Comparison of ENCODE assay signal across 8 mouse cellular contexts in the genomic region with DNA sequence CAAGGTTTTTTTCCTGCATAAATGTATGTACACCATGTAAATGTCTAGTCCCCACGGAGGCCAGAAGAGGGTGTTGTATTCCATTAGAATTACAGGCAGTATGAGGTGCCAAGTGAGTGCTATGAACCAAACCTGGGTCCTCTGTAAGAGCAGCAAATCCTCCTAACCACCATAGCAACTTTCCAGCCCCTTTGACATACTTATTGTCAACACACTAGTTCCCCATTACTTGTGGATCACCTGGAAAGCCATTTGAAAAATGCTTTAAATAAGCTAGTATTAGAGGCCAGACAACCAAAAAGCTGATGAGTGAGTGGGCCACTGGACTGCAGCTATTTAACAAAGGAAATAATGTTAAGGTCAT. TPM values are rescaled to one million over a fixed set of nuclear protein-coding genes. Genes with fewer than 3 reads are reported as not detected.
DNase-seq lines count a peak whose midpoint lies in the region; ATAC-seq and TF ChIP-seq lines count a peak whose summit lies in the region.

No protein-coding gene starts in this region.

- peak overlapping the region; percentile 61; the same call in 1 of the 2 replicates for H3K4me2 ChIP-seq in heart, postnatal 0 days (ENCODE audit: low read depth, low read length)
- peak overlapping the region; percentile 89 for H3K4me2 ChIP-seq in forebrain, embryonic 13.5 days
- H3K4me2 ChIP-seq in liver, postnatal 0 days (ENCODE audit: low read depth, low read length): peak overlapping the region; percentile 97

- H3K4me3 ChIP-seq in heart, postnatal 0 days (ENCODE audit: low read depth, low read length): peak overlapping the region; percentile 92; the same call in 1 of the 2 replicates
- H3K4me3 ChIP-seq in G1E (ENCODE audit: low read depth, low read length): peak overlapping the region; percentile 90; the same call in 1 of the 2 replicates
- peak overlapping the region; percentile 91 for H3K4me3 ChIP-seq in forebrain, embryonic 13.5 days
- H3K4me3 ChIP-seq in liver, postnatal 0 days (ENCODE audit: low read depth, low read length): peak overlapping the region; percentile 97

- 73% methylated on average over 1 of the region's 1 CpGs for WGBS in heart, postnatal 0 days
- 62% methylated on average over 1 of the region's 1 CpGs for WGBS in forebrain, embryonic 13.5 days
- WGBS in liver, postnatal 0 days (ENCODE audit: insufficient replicate concordance): 69% methylated on average over 1 of the region's 1 CpGs

- H3K27me3 ChIP-seq in heart, postnatal 0 days (ENCODE audit: control insufficient read depth, insufficient read depth, low read length): no peaks in the 10 kb centered on the region
- H3K27me3 ChIP-seq in G1E (ENCODE audit: insufficient read depth, low read length): no peaks in the 10 kb centered on the region
- no peaks in the 10 kb centered on the region for H3K27me3 ChIP-seq in forebrain, embryonic 13.5 days
- H3K27me3 ChIP-seq in liver, postnatal 0 days (ENCODE audit: insufficient read depth, low read length): no peaks in the 10 kb centered on the region

- H3K27ac ChIP-seq in heart, postnatal 0 days (ENCODE audit: low read depth): no peak overlapping the region
- no peak overlapping the region for H3K27ac ChIP-seq in forebrain, embryonic 13.5 days
- H3K27ac ChIP-seq in liver, postnatal 0 days (ENCODE audit: low read depth): peak overlapping the region; percentile 96; the same call in 1 of the 2 replicates

- H3K9ac ChIP-seq in heart, postnatal 0 days (replicated peaks; ENCODE audit: low read depth, low read length): no peak overlapping the region
- no peak overlapping the region for H3K9ac ChIP-seq in forebrain, embryonic 13.5 days
- H3K9ac ChIP-seq in liver, postnatal 0 days (replicated peaks): peak overlapping the region; percentile 16; the same call in 1 of the 2 replicates

- TF ChIP-seq EP300 in heart, postnatal 0 days (IDR thresholded peaks at IDR 0.05; ENCODE audit: low read depth): no peak
- no peak for TF ChIP-seq EP300 in liver, postnatal 0 days (IDR thresholded peaks at IDR 0.05; ENCODE audit: low read depth)

- TF ChIP-seq CTCF in heart, postnatal 0 days (IDR thresholded peaks at IDR 0.05; ENCODE audit: low read depth): no peak
- no peak for TF ChIP-seq CTCF in G1E (IDR thresholded peaks at IDR 0.05; ENCODE audit: low read depth, low read length)
- TF ChIP-seq CTCF in liver, postnatal 0 days (IDR thresholded peaks at IDR 0.05; ENCODE audit: low read depth): no peak

- no peaks in the 10 kb centered on the region for H3K36me3 ChIP-seq in heart, postnatal 0 days (replicated peaks; ENCODE audit: control insufficient read depth, insufficient read depth, low read length)
- H3K36me3 ChIP-seq in G1E (replicated peaks): peaks cover 20% of the 10 kb centered on the region
- H3K36me3 ChIP-seq in forebrain, embryonic 13.5 days (ENCODE audit: poor library complexity, severe bottlenecking): no peaks in the 10 kb centered on the region
- H3K36me3 ChIP-seq in liver, postnatal 0 days (replicated peaks; ENCODE audit: insufficient read depth, low read length): 0 out of 2 replicates have a peak, but pooled peaks cover 1% of the 10 kb centered on the region

- peaks cover 28% of the 10 kb centered on the region for H3K4me1 ChIP-seq in heart, postnatal 0 days (ENCODE audit: control insufficient read depth, insufficient read depth)
- peaks cover 68% of the 10 kb centered on the region for H3K4me1 ChIP-seq in G1E (ENCODE audit: insufficient read depth, low read depth, low read length)
- H3K4me1 ChIP-seq in forebrain, embryonic 13.5 days: peaks cover 51% of the 10 kb centered on the region
- H3K4me1 ChIP-seq in liver, postnatal 0 days (ENCODE audit: insufficient read depth): peaks cover 48% of the 10 kb centered on the region

- H3K9me3 ChIP-seq in heart, postnatal 0 days (replicated peaks; ENCODE audit: control insufficient read depth, low read length): no peaks in the 10 kb centered on the region
- no peaks in the 10 kb centered on the region; the same call in 1 of the 2 replicates for H3K9me3 ChIP-seq in G1E (replicated peaks)
- H3K9me3 ChIP-seq in forebrain, embryonic 13.5 days (replicated peaks): no peaks in the 10 kb centered on the region
- H3K9me3 ChIP-seq in liver, postnatal 0 days (ENCODE audit: low read length): no peaks in the 10 kb centered on the region

- ATAC-seq in heart, postnatal 0 days (ENCODE audit: insufficient read depth, low read depth): no peak
- no peak for ATAC-seq in G1E (ENCODE audit: extremely low read depth, insufficient number of reproducible peaks, low FRiP score, poor library complexity, severe bottlenecking)
- ATAC-seq in forebrain, embryonic 13.5 days: no peak
- no peak for ATAC-seq in liver, postnatal 0 days
- ATAC-seq in frontal cortex, adult (ENCODE audit: low TSS enrichment): no peak

- no peak for DNase-seq in heart, postnatal 0 days (ENCODE audit: low spot score)
- DNase-seq in heart, adult 18-20 months: no peak
- no peak for DNase-seq in G1E (ENCODE audit: low spot score)
- no peak for DNase-seq in liver, postnatal 0 days
- no peak for DNase-seq in adrenal gland, adult 2 months
- no peak for DNase-seq in retina, embryonic 14.5 days (ENCODE audit: low spot score)

RNA-seq across cellular contexts. Expression of a gene that starts 1.6 kb away (rescaled TPM):
- 9.8 and 11.4 TPM in 2 replicates for total RNA-seq in heart, postnatal 0 days (2014; rRNA removed; ENCODE audit: low replicate concordance)
- 8.6 and 9.5 TPM in 2 replicates for polyA plus RNA-seq in heart, postnatal 0 days (2015; fragmentation: Nextera tagmentation; extraction: Ambion mirVana)
- 10 to 100 TPM in 1 of 2 experiments, 1 to 10 TPM in 1; 8.8 to 10.4 TPM for total RNA-seq in heart, adult 18-20 months (2021)
- total RNA-seq in G1E (2014; fragmentation: Nextera tagmentation) (40.6 and 44.3 TPM in 2 replicates), G1E (2017) (107 and 121 TPM in 2 replicates)
- 2.5 and 4.9 TPM in 2 replicates for polyA plus RNA-seq in G1E (2012)
- 41.0 and 43.8 TPM in 2 replicates for polyA plus RNA-seq in forebrain, embryonic 13.5 days (2015; fragmentation: Nextera tagmentation; extraction: Ambion mirVana)
- 9.1 and 10.7 TPM in 2 replicates for polyA plus RNA-seq in liver, postnatal 0 days (2015; fragmentation: Nextera tagmentation; extraction: Ambion mirVana)
- total RNA-seq in adrenal gland, adult 2 months (2021): 10 to 100 TPM; 14.6 to 19.4 TPM
- polyA plus RNA-seq in adrenal gland, adult 2 months (2012; rRNA removed): 3.2 and 3.9 TPM in 2 replicates

RNA-seq across cellular contexts. Expression of a gene that starts 28.0 kb away (rescaled TPM):
- 204 and 235 TPM in 2 replicates for total RNA-seq in heart, postnatal 0 days (2014; rRNA removed; ENCODE audit: low replicate concordance)
- polyA plus RNA-seq in heart, postnatal 0 days (2015; fragmentation: Nextera tagmentation; extraction: Ambion mirVana): 568 and 607 TPM in 2 replicates
- total RNA-seq in heart, adult 18-20 months (2021): 100 to 1,000 TPM; 151 to 172 TPM
- total RNA-seq in G1E (2014; fragmentation: Nextera tagmentation): 211 and 212 TPM in 2 replicates
- 344 and 363 TPM in 2 replicates for total RNA-seq in G1E (2017)
- polyA plus RNA-seq in G1E (2012): 113 and 208 TPM in 2 replicates
- polyA plus RNA-seq in forebrain, embryonic 13.5 days (2015; fragmentation: Nextera tagmentation; extraction: Ambion mirVana): 470 and 585 TPM in 2 replicates
- polyA plus RNA-seq in liver, postnatal 0 days (2015; fragmentation: Nextera tagmentation; extraction: Ambion mirVana): 587 and 618 TPM in 2 replicates
- 100 to 1,000 TPM; 252 to 306 TPM for total RNA-seq in adrenal gland, adult 2 months (2021)
- polyA plus RNA-seq in adrenal gland, adult 2 months (2012; rRNA removed): 3.9 and 6.2 TPM in 2 replicates

RNA-seq across cellular contexts. Expression of a gene that starts 57.4 kb away (rescaled TPM):
- total RNA-seq in heart, postnatal 0 days (2014; rRNA removed; ENCODE audit: low replicate concordance): 6.4 and 14.5 TPM in 2 replicates
- 12.2 and 13.8 TPM in 2 replicates for polyA plus RNA-seq in heart, postnatal 0 days (2015; fragmentation: Nextera tagmentation; extraction: Ambion mirVana)
- total RNA-seq in heart, adult 18-20 months (2021): 10 to 100 TPM; 23.2 to 24.4 TPM
- total RNA-seq in G1E (2014; fragmentation: Nextera tagmentation): 10.9 and 14.2 TPM in 2 replicates
- 13.4 and 16.4 TPM in 2 replicates for total RNA-seq in G1E (2017)
- polyA plus RNA-seq in G1E (2012): 4.7 and 7.6 TPM in 2 replicates
- polyA plus RNA-seq in forebrain, embryonic 13.5 days (2015; fragmentation: Nextera tagmentation; extraction: Ambion mirVana): 8.1 and 8.5 TPM in 2 replicates
- polyA plus RNA-seq in liver, postnatal 0 days (2015; fragmentation: Nextera tagmentation; extraction: Ambion mirVana): 13.3 and 15.2 TPM in 2 replicates
- 10 to 100 TPM; 15.7 to 19.1 TPM for total RNA-seq in adrenal gland, adult 2 months (2021)
- polyA plus RNA-seq in adrenal gland, adult 2 months (2012; rRNA removed): 23.6 and 32.2 TPM in 2 replicates

Comparison
In these comparisons a context has a peak if more than half of its experiments do, and no peak if none do; other contexts are left out.
1. RNA of a gene that starts 28.0 kb away (polyA plus RNA-seq): 587 to 618 TPM in liver, postnatal 0 days, 470 to 585 TPM in forebrain, embryonic 13.5 days, 568 to 607 TPM in heart, postnatal 0 days and 113 to 208 TPM in G1E; 3.9 to 6.2 TPM in adrenal gland, adult 2 months; every median in the first group is over 10 times any median in the second.
2. Peak in every context shown above with its lines, with median percentiles within 50 percentile points of each other: H3K4me2 ChIP-seq and H3K4me3 ChIP-seq.